Mouse (Mus musculus) heart, adult 2 months (tissue): ENCODE measurements at regions not wholly inside any gene's neighbourhood (a gene's known extent, or its start where the extent isn't known, plus 50 kb on each side); places are given as distances from the start of the nearest gene placed in this dataset.

Source experiments
- CTCF ChIP-seq: fragments of 200-600 bp; IDR thresholded peaks from 2 replicates; pipeline ENCODE4 v1.8.1; 2022; ENCODE audit warnings: antibody characterized with exemption, mild to moderate bottlenecking, moderate library complexity
- EP300 ChIP-seq: fragments of 200-500 bp; IDR thresholded peaks from 2 replicates; pipeline ENCODE4 v1.6.1; 2011; ENCODE audit warnings: low read depth, low read length, control low read depth; ENCODE audit not compliant: insufficient read depth
- POLR2A ChIP-seq: fragments of 200-500 bp; IDR thresholded peaks from 2 replicates; pipeline ENCODE4 v1.6.1; 2011; ENCODE audit warnings: mild to moderate bottlenecking, low read depth, low read length, control low read depth; ENCODE audit not compliant: insufficient read depth

- TF ChIP-seq CTCF (no peak), POLR2A (no peak), EP300 (no peak)
These were observed 293.3 kb downstream of the Cenpc1 start for GRCm38 (mm10) chr5:85772086-85772485.
